Mouse (Mus musculus) testis, adult 2 months (tissue): Measurements from ENCODE around the gene Efcab3. TPM values are rescaled to one million over a fixed set of nuclear protein-coding genes. Genes with fewer than 3 reads are reported as not detected.
"Not testable (repeated sequence)": the region's sequence is repeated elsewhere in the genome, so short reads cannot be mapped to it uniquely, and the experiment has no call there.

Experiments
- H3K27ac ChIP-seq: fragments of 200-500 bp; 2 replicates; pipeline ENCODE4 v1.5.1; 2012; ENCODE audit warnings: low read depth, low read length; ENCODE audit not compliant: control insufficient read depth, insufficient read depth
- H3K27me3 ChIP-seq: fragments of 200-500 bp; 2 replicates; pipeline ENCODE4 v1.6.1; 2012; ENCODE audit warnings: mild to moderate bottlenecking, low read length, moderate library complexity; ENCODE audit not compliant: control insufficient read depth, insufficient read depth
- H3K36me3 ChIP-seq: fragments of 200-500 bp; 2 replicates; pipeline ENCODE4 v1.6.1; 2012; ENCODE audit warnings: mild to moderate bottlenecking, low read length; ENCODE audit not compliant: control insufficient read depth, insufficient read depth
- H3K4me1 ChIP-seq: fragments of 200-500 bp; 2 replicates; pipeline ENCODE4 v1.6.1; 2012; ENCODE audit warnings: low read length; ENCODE audit not compliant: control insufficient read depth, insufficient read depth
- H3K4me3 ChIP-seq: fragments of 200-500 bp; 2 replicates; pipeline ENCODE4 v1.5.1; 2012; ENCODE audit warnings: low read depth, mild to moderate bottlenecking, low read length, moderate library complexity, mixed read lengths; ENCODE audit not compliant: control insufficient read depth
- CTCF ChIP-seq: fragments of 200-500 bp; IDR thresholded peaks from 2 replicates; pipeline ENCODE4 v1.5.1; 2012; ENCODE audit warnings: low read depth, mild to moderate bottlenecking, inconsistent platforms, low read length, moderate library complexity; ENCODE audit not compliant: control insufficient read depth, insufficient read depth, insufficient replicate concordance
- POLR2A ChIP-seq: fragments of 200-500 bp; IDR thresholded peaks from 2 replicates; pipeline ENCODE4 v1.6.1; 2012; ENCODE audit warnings: low read depth, mild to moderate bottlenecking, inconsistent platforms, low read length, moderate library complexity; ENCODE audit not compliant: control insufficient read depth
- polyA plus RNA-seq: library from polyadenylated mRNA; depleted of rRNA; stranded (reverse); fragments of >200 nt; gene quantifications from 2 replicates; pipeline ENCODE4 v1.2.3, GENCODE M21; 2012; rRNA removed

Efcab3 gene
- polyA plus RNA-seq: 138 and 148 TPM in 2 replicates

DNA sequence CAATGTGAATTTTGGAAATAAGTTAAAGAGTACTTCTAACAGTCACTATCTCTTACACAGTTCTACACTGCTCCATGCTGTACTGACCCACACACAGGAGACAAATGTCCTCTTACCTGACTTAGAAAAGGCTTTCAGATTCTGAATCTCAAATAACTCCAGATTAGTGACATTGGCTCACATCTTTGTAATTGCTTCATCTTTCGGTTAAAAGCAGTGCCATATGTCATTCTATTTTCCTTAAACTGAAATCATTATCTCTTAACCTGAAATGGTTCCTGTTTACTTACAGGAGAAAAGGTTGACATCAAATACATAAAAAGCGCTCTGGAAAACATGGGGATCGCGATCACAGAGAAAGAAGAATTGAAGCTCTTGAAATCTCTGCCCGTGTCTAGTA, at the start of gene Efcab3:
TSS of gene Efcab3 (plus strand) at position 301 of the 400 bp plus-strand sequence.
- H3K4me1 ChIP-seq: no peaks in the 10 kb centered on the region
- H3K27ac ChIP-seq: no peak within 1 kb of the TSS
- TF ChIP-seq POLR2A: no peak
- TF ChIP-seq CTCF: no peak
- no peak within 1 kb of the TSS for H3K4me3 ChIP-seq
- no peaks in the 10 kb centered on the region for H3K36me3 ChIP-seq
- H3K27me3 ChIP-seq: no peaks in the 10 kb centered on the region

- H3K4me1 ChIP-seq: no peaks in the 10 kb centered on the region
- H3K27ac ChIP-seq: no peak overlapping the region
- H3K36me3 ChIP-seq: no peaks in the 10 kb centered on the region
- TF ChIP-seq POLR2A (no peak), CTCF (no peak)
- no peak overlapping the region for H3K4me3 ChIP-seq
- H3K27me3 ChIP-seq: no peaks in the 10 kb centered on the region
These were observed 42.3 kb upstream of the Efcab3 start for GRCm38 (mm10) chr11:105021071-105021470.

DNA sequence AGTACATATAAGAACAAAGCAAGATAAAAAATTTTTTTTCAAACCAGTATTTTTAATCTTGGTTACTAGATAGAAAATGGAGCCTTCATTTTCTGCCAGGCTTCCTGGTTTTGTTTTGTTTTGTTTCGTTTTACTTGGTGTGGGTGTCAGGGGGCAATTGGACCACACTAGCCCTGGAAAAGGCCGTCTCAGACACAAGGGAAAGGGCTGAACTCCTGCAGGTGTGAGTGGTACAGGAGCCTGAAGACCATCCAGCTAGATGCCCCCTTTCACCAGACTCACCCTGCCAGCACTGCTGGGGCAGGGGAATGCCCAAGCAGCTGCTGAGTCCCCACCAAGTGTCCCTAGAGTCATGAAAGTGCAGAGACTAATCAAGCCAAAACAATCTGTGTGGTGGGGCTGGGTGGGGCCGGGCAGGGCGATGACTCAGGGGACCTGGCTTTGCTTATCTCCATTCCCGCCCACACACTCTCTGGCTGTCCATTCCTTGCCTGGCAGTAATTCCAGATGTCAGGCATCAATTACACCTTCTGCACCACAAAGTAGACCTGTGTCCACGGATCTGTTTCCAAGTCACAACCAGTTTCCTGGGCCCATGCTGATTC, 34.5 kb upstream of the Efcab3 start:
- no peaks in the 10 kb centered on the region for H3K36me3 ChIP-seq

DNA sequence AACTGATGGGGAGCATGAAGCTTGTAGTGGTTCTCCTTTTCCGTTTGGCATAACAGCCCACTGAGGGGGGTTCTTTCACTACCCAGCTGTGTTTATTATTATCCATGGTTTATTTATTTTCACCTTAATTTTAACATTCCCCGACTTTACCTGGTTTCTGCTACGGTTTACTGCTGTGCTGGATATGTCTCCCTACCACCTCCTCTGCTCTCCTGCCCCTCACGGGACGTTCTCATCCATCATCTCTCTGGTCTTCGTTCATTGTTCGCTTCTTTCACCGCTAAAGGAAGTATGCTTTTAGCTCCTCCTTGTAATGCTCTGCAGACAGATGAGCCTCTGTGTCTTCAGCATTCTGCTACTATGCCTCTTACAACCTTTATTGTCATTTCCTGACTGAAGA, 33.9 kb upstream of the Efcab3 start:
- no peaks in the 10 kb centered on the region for H3K27me3 ChIP-seq
- H3K36me3 ChIP-seq: no peaks in the 10 kb centered on the region
- no peaks in the 10 kb centered on the region for H3K4me1 ChIP-seq
- TF ChIP-seq POLR2A: no peak
- TF ChIP-seq CTCF: no peak
- H3K4me3 ChIP-seq: no peak overlapping the region
- H3K27ac ChIP-seq: no peak overlapping the region

More for the DNA sequence above, 34.5 kb upstream of the Efcab3 start:
- TF ChIP-seq POLR2A: no peak
- TF ChIP-seq CTCF: no peak
- Histone ChIP-seq H3K27ac (no peak overlapping the region), H3K4me1 (no peaks in the 10 kb centered on the region), H3K4me3 (no peak overlapping the region), H3K27me3 (no peaks in the 10 kb centered on the region)

GRCm38 (mm10) chr11:105030229-105030628, 33.2 kb upstream of the Efcab3 start:
- no peaks in the 10 kb centered on the region for H3K36me3 ChIP-seq
- H3K4me1 ChIP-seq: no peaks in the 10 kb centered on the region
- no peaks in the 10 kb centered on the region for H3K27me3 ChIP-seq
- no peak overlapping the region for H3K27ac ChIP-seq
- no peak for TF ChIP-seq POLR2A
- no peak for TF ChIP-seq CTCF
- no peak overlapping the region for H3K4me3 ChIP-seq

GRCm38 (mm10) chr11:105031103-105031502, 32.3 kb upstream of the Efcab3 start:
- Histone ChIP-seq H3K4me1 (no peaks in the 10 kb centered on the region), H3K27me3 (no peaks in the 10 kb centered on the region), H3K4me3 (no peak overlapping the region), H3K36me3 (no peaks in the 10 kb centered on the region), H3K27ac (no peak overlapping the region)
- TF ChIP-seq POLR2A: no peak
- TF ChIP-seq CTCF: no peak

GRCm38 (mm10) chr11:105035081-105035480, 28.3 kb upstream of the Efcab3 start:
- TF ChIP-seq POLR2A (no peak), CTCF (no peak)
- H3K27ac ChIP-seq: no peak overlapping the region
- H3K27me3 ChIP-seq: no peaks in the 10 kb centered on the region
- H3K4me3 ChIP-seq: no peak overlapping the region
- H3K36me3 ChIP-seq: no peaks in the 10 kb centered on the region
- H3K4me1 ChIP-seq: no peaks in the 10 kb centered on the region

DNA sequence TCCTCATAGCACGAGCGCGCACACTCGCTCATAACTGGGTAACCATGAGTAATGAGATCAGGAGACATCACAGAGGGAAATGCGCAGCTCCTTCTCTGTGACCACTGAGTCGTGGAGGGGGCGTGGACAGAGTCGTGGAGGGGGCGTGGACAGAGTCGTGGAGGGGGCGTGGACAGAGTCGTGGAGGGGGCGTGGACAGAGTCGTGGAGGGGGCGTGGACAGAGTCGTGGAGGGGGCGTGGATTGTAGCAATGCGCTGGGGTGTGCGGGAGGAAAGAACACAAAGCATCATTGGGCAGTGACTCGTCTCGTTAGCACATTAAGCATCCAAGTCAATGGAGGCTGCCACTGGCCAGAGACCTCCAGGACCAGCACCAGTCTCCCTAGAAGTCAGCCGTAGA, 49.1 kb downstream of the Efcab3 start:
- H3K4me1 ChIP-seq, H3K27me3 ChIP-seq, H3K27ac ChIP-seq, H3K36me3 ChIP-seq: not testable (repeated sequence)
- peak; percentile 5 for TF ChIP-seq POLR2A
- peak overlapping the region; percentile 81 for H3K4me3 ChIP-seq
